Mouse (Mus musculus) gastrocnemius, adult 2 months (tissue): ENCODE measurements around the gene Synrg. TPM values are rescaled to one million over a fixed set of nuclear protein-coding genes. Genes with fewer than 3 reads are reported as not detected.

Source experiments
- DNase-seq: peaks from one replicate; pipeline ENCODE4 v3.0.0; 2022
- H3K27ac ChIP-seq: fragments of 200-600 bp; 2 replicates; pipeline ENCODE4 v1.8.1; 2022; ENCODE audit warnings: mild to moderate bottlenecking
- H3K4me3 ChIP-seq: fragments of 200-600 bp; 2 replicates; pipeline ENCODE4 v1.8.1; 2022; ENCODE audit warnings: mild to moderate bottlenecking, moderate library complexity
- CTCF ChIP-seq: fragments of 200-600 bp; IDR thresholded peaks from 2 replicates; pipeline ENCODE4 v1.8.1; 2022; ENCODE audit warnings: antibody characterized with exemption, mild to moderate bottlenecking, moderate library complexity
- intact Hi-C: fragments of 180-260 bp; cut with DNase I; formaldehyde crosslinking; loops from one replicate; pipeline ENCODE4 v1.15.1; 2025
- long read RNA-seq, 2 experiments: library from polyadenylated mRNA; stranded (forward); transcript quantifications; one replicate each; pipeline ENCODE4 v2.0.0; 2021
- total RNA-seq, 2 experiments: library from RNA; stranded (reverse); gene quantifications; 2 replicates each; pipeline ENCODE4 v1.2.3; 2021

Gene Synrg
- 10 to 100 TPM; 40.8 to 41.8 TPM for total RNA-seq
- long read RNA-seq, experiment 1, transcript Synrg-207 (23 exons, 3,990 nt) = major isoform, 7 of 59 reads
- long read RNA-seq, experiment 1, partial matches to known transcripts = 8 of 59 reads
- long read RNA-seq, experiment 1, other reads (novel, unspliced or antisense) = 44 of 59 reads
- long read RNA-seq, experiment 2, partial matches to known transcripts = 6 of 43 reads
- long read RNA-seq, experiment 2, other reads (novel, unspliced or antisense) = 36 of 43 reads

- intact Hi-C loops = no loop called here
- Histone ChIP-seq H3K4me3 (peak within 1 kb of the TSS; percentile 90), H3K27ac (peak within 1 kb of the TSS; percentile 88)
- DNase-seq = peak; percentile 96
- no peak for TF ChIP-seq CTCF
These were observed at the start of gene Synrg for GRCm38 (mm10) chr11:83963991-83964921. Gene Synrg (plus strand): TSS chr11:83964428.

GRCm38 (mm10) chr11:83914501-83914900 is 49.7 kb upstream of the Synrg start:
- no peak for DNase-seq
- intact Hi-C loops = no loop called here
- no peak for TF ChIP-seq CTCF

GRCm38 (mm10) chr11:83922600-83922999 is 41.6 kb upstream of the Synrg start:
- DNase-seq = no peak
- H3K27ac ChIP-seq = no peak overlapping the region
- H3K4me3 ChIP-seq = no peak overlapping the region
- TF ChIP-seq CTCF = no peak
- intact Hi-C loops = no loop called here

More at GRCm38 (mm10) chr11:83914501-83914900, 49.7 kb upstream of the Synrg start:
- no peak overlapping the region for H3K4me3 ChIP-seq
- no peak overlapping the region for H3K27ac ChIP-seq

- Histone ChIP-seq H3K4me3 (no peak overlapping the region), H3K27ac (no peak overlapping the region)
- TF ChIP-seq CTCF = peak; percentile 40
- DNase-seq = no peak
- intact Hi-C loops = no loop called here
These were observed 37.1 kb upstream of the Synrg start for GRCm38 (mm10) chr11:83927097-83927496.

- Histone ChIP-seq H3K4me3 (no peak overlapping the region), H3K27ac (no peak overlapping the region)
- intact Hi-C loops = no loop called here
- no peak for TF ChIP-seq CTCF
- DNase-seq = no peak
These were observed 31.6 kb upstream of the Synrg start for GRCm38 (mm10) chr11:83932506-83933106.

GRCm38 (mm10) chr11:83933376-83933775 is 30.9 kb upstream of the Synrg start:
- H3K27ac ChIP-seq = no peak overlapping the region
- intact Hi-C loops = no loop called here
- TF ChIP-seq CTCF = no peak
- DNase-seq = no peak
- no peak overlapping the region for H3K4me3 ChIP-seq

GRCm38 (mm10) chr11:83935986-83936665 is 28.1 kb upstream of the Synrg start:
- peak; percentile 73 for DNase-seq
- intact Hi-C loops = loop anchor here (1.0 to 5.0 kb wide), 2 partner anchors 104 to 121 kb away; no protein-coding TSS in a partner anchor
- Histone ChIP-seq H3K27ac (no peak overlapping the region), H3K4me3 (no peak overlapping the region)
- peak; percentile 87 for TF ChIP-seq CTCF

GRCm38 (mm10) chr11:83938556-83938955 is 25.7 kb upstream of the Synrg start:
- intact Hi-C loops = loop anchor here (2.0 to 5.0 kb wide), 2 partner anchors 106 to 154 kb away; no protein-coding TSS in a partner anchor
- DNase-seq = no peak
- Histone ChIP-seq H3K27ac (no peak overlapping the region), H3K4me3 (no peak overlapping the region)
- TF ChIP-seq CTCF = no peak

- DNase-seq = peak; percentile 92
- Histone ChIP-seq H3K4me3 (peak within 1 kb of the TSS; percentile 90), H3K27ac (peak within 1 kb of the TSS; percentile 91)
- no peak for TF ChIP-seq CTCF
- intact Hi-C loops = loop anchor here (10.0 kb wide), 1 partner anchor 573 kb away; the partner anchor contains the start of gene Aatf
These were observed 22.0 kb upstream of the Synrg start, which contains the start of gene Ddx52 for GRCm38 (mm10) chr11:83941950-83942840. Gene Ddx52 (plus strand): TSS chr11:83942062.

- H3K4me3 ChIP-seq = no peak overlapping the region
- peak overlapping the region; percentile 2; the same call in 1 of the 2 replicates for H3K27ac ChIP-seq
- DNase-seq = no peak
- no peak for TF ChIP-seq CTCF
- intact Hi-C loops = no loop called here
These were observed 7.4 kb upstream of the Synrg start for GRCm38 (mm10) chr11:83956822-83957221.

GRCm38 (mm10) chr11:83961983-83962382 is 2.2 kb upstream of the Synrg start:
- no peak for TF ChIP-seq CTCF
- DNase-seq = no peak
- intact Hi-C loops = no loop called here
- Histone ChIP-seq H3K4me3 (no peak overlapping the region), H3K27ac (no peak overlapping the region)
